Mouse (Mus musculus) 3134 (cell line): Measurements from ENCODE around the gene Ssbp2.

Experiments
- DNase-seq: peaks from one replicate; pipeline ENCODE4 v3.0.0-alpha.2; 2011; ENCODE audit warnings: low spot score; ENCODE audit not compliant: insufficient read length; ENCODE audit errors: extremely low read depth

Gene Ssbp2

GRCm38 (mm10) chr13:91616876-91617275 lies 156.8 kb downstream of the Ssbp2 start:
- DNase-seq, result no peak

DNA sequence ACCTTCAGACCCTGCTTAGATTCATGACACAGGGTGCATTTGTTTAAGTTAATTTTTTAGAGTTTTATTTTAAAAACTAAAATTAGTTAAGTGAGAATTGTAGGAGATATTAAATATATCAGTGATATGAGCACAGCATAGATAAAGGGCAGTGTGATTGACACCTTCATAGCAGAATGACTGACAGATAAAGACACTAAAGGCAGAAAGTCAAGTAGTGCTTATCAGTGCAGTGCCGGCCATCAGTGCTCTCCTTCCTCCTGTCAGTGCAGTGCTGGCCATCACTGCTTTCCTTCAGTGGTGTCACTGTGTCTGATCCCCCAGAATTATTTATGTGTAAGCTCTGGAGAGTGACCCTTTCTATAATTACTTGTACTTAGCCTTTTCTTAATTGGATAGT lies 159.3 kb downstream of the Ssbp2 start:
- DNase-seq, result no peak

DNA sequence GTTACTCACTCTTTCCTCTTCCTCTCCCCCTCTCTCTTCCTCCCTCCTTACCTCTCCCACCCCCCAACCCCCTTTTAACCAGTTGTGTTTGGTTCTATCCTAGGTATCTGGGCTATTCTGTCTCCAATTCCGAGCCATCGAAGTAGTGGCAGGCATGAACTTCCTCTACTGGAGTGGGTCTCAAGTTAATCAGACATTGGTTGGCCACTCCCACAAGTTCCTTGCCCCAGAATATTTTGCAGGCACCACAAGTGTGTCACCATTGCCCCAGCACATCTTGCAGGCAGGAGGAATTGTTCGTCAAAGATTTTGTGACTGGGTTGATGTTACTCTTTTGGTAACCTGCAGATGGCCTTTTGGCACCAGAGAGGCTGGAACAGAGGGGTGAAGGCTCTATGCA lies 160.5 kb downstream of the Ssbp2 start:
- DNase-seq, result no peak

GRCm38 (mm10) chr13:91631291-91631799 lies 171.3 kb downstream of the Ssbp2 start:
- no peak for DNase-seq

GRCm38 (mm10) chr13:91634123-91634522 lies 174.0 kb downstream of the Ssbp2 start:
- DNase-seq, result no peak

DNA sequence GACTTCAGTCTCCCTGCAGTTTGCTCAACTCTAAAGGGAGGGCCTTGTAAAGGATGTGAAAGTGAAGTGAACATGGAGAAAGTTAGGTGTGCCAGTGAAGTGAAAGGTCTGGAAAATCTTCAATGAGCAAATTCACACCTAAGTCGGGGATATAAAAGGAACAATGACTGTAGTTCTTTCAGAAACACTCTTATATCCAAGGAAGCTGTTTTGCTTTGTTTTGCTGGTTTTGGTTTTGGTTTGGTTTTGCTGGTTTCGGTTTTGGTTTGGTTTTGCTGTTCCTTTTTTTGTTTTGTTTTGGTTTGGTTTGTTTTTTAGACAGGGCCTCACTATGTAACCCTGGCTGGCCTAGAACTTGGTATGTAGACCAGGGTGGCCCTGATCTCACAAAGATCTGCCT lies 175.9 kb downstream of the Ssbp2 start:
- DNase-seq, result no peak

- peak; percentile 18 for DNase-seq
Measured at GRCm38 (mm10) chr13:91636814-91637213, 176.7 kb downstream of the Ssbp2 start.

- DNase-seq, result no peak
Measured at GRCm38 (mm10) chr13:91638836-91639235, 178.8 kb downstream of the Ssbp2 start.

DNA sequence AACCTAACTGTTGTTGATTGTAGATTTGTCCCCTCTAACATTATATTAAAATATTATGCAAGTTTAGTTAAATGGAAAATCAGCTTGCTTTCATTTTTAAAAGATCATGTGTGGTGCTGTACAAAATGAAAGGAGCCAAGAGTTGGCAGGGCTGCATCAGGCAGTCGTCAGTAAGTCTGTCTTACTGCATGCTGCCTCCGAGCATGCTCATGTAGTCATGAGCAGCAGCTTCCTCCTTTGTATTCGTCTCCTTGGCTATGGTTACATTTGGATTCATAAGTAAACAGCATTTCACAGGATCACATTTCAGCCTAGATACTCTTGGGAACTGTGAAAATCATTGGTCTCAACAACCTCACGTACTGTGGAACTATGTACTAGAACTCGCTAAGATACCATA lies 180.1 kb downstream of the Ssbp2 start:
- no peak for DNase-seq

DNA sequence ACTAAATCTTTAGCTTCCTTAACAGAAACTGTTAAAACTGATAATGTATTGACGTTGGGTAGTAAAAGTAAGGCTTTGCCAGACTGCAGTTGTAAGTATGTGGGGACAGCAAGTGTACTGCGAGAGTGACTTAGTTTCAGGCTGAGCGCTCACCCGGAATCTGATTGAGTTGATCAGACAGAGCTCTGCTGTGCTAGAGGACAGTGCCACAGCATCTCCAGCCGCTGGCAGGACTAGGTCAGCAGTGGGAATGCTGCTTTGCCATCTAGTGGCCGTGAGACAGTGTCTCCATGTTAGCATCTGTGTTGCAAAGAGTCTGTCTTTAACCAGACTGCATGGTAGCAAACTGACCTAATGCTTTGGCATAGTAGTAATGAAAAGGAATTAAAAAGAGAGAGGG lies 188.2 kb downstream of the Ssbp2 start:
- DNase-seq, result no peak

- DNase-seq, result no peak
Measured at GRCm38 (mm10) chr13:91649926-91650325, 189.8 kb downstream of the Ssbp2 start.

DNA sequence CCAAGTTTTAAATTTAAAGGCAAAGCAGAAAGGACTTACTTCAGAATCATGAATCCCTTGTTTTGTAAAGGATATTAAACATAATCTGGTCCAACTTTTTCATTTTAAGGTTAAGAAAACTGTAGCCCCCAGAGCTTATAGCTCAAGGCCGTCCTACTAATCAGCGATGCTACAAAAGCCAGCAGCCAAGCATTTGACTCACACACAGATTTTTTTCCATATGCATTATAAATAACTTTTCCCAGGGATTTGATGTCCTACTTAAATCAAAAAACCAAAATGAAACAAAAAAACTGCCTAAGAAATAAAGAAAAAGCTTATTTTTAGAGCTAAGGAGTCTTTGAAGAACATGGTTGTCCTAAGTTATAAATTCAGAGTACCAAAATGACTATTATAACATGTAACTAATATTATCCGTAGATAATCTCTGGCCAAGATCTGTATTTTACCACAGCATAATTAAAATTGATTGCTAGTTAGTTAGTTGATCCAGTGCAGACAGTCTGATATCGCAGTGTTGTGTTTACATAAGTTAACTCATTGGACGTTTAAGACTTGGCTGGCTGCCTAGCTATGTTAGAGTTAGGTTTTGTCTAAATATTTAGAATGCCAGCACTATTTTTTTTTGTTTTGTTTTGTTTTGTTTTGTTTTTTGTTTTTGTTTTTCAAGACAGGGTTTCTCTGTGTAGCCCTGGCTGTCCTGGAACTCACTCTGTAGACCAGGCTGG lies 201.1 kb downstream of the Ssbp2 start:
- DNase-seq, result no peak

GRCm38 (mm10) chr13:91662751-91663150 lies 202.7 kb downstream of the Ssbp2 start:
- DNase-seq, result no peak

- no peak for DNase-seq
Measured at GRCm38 (mm10) chr13:91673241-91673640, 213.2 kb downstream of the Ssbp2 start.

DNA sequence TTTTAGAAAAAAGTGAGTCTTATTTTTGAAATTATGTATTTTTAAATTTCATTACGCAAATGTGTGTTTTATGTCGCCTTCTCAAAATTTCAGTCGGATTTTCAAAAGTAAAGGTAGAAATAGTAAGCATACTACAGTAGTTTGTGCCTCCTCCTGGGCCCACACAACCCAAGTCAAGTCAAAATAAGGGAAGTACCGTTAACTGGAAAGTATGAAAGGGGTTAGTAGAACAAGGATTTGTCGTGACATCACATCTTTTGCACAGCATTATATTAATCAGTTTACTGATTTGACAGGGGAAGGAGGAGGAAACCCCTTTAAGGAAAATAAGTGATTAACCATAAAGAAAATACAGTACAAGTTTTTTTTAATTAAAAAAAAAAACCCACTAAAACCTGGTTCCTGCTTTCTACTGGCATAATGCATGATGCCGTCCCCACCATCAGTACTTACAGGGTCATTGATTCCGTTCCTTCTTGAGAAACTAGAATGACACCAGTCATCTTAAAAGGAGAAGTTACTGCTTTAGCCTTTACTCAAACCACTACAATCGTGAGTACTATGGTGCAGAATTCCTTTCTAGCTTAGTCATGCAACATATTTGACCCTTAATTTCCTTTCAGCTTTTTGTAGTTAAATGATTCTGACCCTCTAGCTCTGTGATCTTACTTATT lies 220.8 kb downstream of the Ssbp2 start:
- DNase-seq, result no peak

DNA sequence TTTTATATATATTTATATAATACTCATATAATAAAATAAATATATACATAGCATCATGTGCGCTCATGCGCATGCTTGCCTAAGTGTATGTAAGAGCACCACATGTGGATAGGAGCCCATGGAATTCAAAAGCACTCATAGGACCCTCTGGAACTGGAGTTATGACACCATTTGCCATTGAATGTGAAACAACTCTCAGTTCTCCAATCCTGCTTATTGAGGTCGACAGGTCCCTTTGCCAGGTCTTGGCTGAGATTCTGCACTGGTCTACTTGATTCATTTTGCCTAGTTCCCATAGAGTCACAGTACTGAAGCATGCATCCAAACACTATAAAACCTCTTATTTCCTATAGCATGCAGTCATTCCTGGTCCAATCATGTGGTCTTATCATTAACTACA lies 221.4 kb downstream of the Ssbp2 start:
- no peak for DNase-seq

- no peak for DNase-seq
Measured at GRCm38 (mm10) chr13:91690118-91690517, 230.0 kb downstream of the Ssbp2 start.

DNA sequence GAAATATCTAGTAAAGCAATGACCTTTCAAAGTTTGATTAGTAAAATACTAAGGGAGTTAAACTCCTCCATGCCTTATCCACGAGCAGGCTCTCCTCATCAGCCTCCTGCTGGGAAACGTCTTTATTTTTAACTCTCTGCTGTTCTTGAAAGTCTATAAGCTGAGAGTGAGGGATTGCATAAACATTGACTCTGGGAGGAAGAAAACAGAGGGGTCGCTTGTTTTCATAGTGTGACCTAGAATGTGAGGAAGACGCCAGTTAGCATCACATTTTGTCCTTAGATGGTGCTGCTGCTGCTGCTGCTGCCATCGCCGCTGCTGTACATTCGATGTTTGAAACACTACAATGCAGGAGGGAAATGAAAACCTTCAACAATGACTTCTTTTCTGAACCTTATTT lies 233.5 kb downstream of the Ssbp2 start:
- no peak for DNase-seq

- DNase-seq, result no peak
Measured at GRCm38 (mm10) chr13:91695406-91695805, 235.3 kb downstream of the Ssbp2 start.

DNA sequence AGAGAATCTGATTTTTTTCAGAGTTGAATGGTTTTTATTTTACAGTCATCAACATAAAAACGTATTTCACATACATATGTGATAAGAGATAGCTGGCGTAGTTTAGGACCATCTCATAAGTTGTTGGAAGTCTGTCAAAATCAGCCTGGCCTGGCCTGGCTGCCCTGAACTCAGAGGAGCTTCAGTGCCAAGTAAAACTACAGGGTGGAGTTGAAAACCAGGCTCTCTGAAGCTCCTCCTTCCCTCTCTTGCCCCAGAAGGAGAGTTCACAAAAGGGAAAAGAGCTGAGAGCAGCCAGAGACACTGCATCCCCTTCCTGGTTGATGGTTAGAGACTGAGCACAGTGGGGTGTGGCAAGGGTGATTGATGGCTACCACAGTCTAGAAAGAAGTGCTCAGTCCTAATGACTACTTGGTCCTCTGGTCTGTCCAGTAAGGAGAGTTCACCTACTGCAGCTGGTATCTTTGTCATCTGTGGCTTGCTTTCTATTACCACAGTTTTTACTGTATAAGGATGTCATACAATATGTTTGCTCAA lies 236.1 kb downstream of the Ssbp2 start:
- DNase-seq, result no peak

- no peak for DNase-seq
Measured at GRCm38 (mm10) chr13:91697011-91697410, 236.9 kb downstream of the Ssbp2 start.

DNA sequence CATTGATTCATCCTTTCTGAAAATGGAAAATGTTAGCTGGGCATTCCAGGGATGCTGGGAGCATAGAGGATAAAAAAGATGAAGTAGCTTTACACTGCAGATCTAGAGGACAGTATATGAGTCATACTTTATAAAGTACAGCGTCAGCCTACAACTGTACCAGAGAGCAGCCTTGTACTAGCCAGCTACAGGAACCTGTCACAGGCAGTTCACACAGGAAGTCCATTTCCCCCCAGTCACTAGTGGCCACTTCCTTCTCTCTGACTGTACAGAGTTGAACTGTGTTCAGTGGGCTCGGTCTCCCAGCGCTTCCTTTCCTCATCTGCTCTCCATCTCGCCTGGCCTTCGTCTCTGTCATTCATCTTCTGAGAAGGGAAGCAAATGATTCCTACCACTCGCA lies 242.3 kb downstream of the Ssbp2 start:
- no peak for DNase-seq
